Mouse (Mus musculus) limb, embryonic 10.5 days (tissue): ENCODE measurements around the gene Rnf20. TPM values are rescaled to one million over a fixed set of nuclear protein-coding genes. Genes with fewer than 3 reads are reported as not detected.

Experiments
- DNase-seq: peaks from one replicate; pipeline ENCODE4 v3.0.0-alpha.2; 2017; ENCODE audit warnings: low spot score
- H3K27ac ChIP-seq: fragments of 300-500 bp; sonication (generic); 2 replicates; pipeline ENCODE4 v1.5.1; 2016; ENCODE audit warnings: mild to moderate bottlenecking
- H3K27me3 ChIP-seq: fragments of 300-500 bp; sonication (generic); 2 replicates; pipeline ENCODE4 v1.6.1; 2016; ENCODE audit warnings: low read depth, mild to moderate bottlenecking; ENCODE audit not compliant: poor library complexity, severe bottlenecking
- H3K36me3 ChIP-seq: fragments of 300-500 bp; sonication (generic); 2 replicates; pipeline ENCODE4 v1.6.1; 2016; ENCODE audit warnings: mild to moderate bottlenecking, moderate library complexity
- H3K4me1 ChIP-seq: fragments of 300-500 bp; sonication (generic); 2 replicates; pipeline ENCODE4 v1.6.1; 2016
- H3K4me3 ChIP-seq: fragments of 300-500 bp; sonication (generic); 2 replicates; pipeline ENCODE4 v1.5.1; 2016; ENCODE audit warnings: mild to moderate bottlenecking, moderate library complexity
- H3K9me3 ChIP-seq: fragments of 300-500 bp; sonication (generic); replicated peaks from 2 replicates; pipeline ENCODE4 v1.6.1; 2016; ENCODE audit warnings: mild to moderate bottlenecking
- WGBS: fragments of 180-500 bp; shearing (Covaris S2); methylation state at CpG from one replicate; pipeline ENCODE4 v1.1.7; 2016; 5-methylcytosine and 5-hydroxymethylcytosine counted together
- polyA plus RNA-seq: library from polyadenylated mRNA; unstranded; fragments of >200 nt; fragmentation: Nextera tagmentation; extraction: Ambion mirVana; gene quantifications from 2 replicates; pipeline ENCODE4 v1.2.1, GENCODE M21; 2016

Gene Rnf20
- polyA plus RNA-seq, 1 experiment from 2014 or later = 50.5 TPM

DNA sequence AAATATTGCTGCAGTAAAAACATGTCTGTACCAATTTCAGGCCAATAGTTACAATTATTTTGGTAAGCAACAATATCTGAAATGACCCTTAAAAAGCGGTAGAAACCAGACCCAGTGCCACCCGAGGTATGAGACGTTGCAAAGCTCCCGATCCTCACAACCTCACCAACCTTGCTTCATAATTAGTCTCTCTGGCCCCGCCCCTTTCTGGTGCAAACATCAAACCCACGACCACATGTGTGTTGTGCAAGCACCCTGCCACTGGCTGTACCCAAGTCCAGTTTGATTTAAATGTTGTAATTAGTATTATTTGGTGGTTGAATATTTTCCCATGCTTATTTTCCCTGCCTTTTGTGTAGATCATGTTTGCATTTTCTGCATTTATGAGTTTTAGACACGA, 45.0 kb downstream of the Rnf20 start:
- Histone ChIP-seq H3K27me3 (no peaks in the 10 kb centered on the region), H3K27ac (no peak overlapping the region), H3K4me1 (no peaks in the 10 kb centered on the region), H3K9me3 (no peaks in the 10 kb centered on the region), H3K36me3 (no peaks in the 10 kb centered on the region), H3K4me3 (no peak overlapping the region)
- no peak for DNase-seq
- WGBS = 85% methylated on average over 7 of the region's 7 CpGs

DNA sequence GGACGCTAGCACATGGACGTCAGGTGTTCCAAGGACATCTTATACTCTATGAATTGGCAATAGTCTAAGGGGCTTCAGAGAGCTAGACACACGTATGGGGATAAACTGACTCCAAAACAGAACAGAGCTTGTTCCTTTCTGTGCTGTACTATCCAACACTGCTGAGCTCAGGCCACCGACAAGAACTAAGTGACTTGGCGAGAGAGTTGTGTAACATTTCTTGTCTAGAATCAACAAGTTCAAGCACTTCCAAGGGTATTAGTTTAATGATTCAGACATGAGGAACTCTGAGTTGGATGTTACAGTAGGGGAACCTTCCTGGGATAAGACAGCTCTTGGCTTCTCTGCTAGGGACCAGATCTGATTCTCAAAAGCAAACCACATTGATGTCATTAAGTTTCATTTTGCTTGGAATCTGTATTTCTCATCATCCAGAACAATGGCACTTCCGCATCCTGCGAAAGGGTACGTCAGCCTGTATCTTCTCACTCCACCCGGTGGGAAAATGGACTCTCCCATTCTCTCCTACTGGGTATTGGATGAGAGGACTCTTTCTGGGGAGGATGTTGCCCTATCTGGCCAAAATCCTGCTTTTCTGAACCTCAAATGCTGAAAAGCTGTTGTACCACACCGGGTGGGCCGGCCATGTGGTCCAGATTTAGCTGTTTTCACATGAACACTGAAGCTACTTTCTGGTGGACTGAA, 48.5 kb downstream of the Rnf20 start:
- no peaks in the 10 kb centered on the region for H3K27me3 ChIP-seq
- WGBS = 93% methylated on average over 11 of the region's 11 CpGs
- no peak for DNase-seq

GRCm38 (mm10) chr4:49681812-49682211, 50.0 kb downstream of the Rnf20 start, which contains the start of gene Ppp3r2:
Ppp3r2 (minus strand) TSS chr4:49682024.
- Histone ChIP-seq H3K36me3 (no peaks in the 10 kb centered on the region), H3K27ac (no peak within 1 kb of the TSS), H3K4me3 (no peak within 1 kb of the TSS), H3K27me3 (no peaks in the 10 kb centered on the region), H3K9me3 (no peaks in the 10 kb centered on the region), H3K4me1 (no peaks in the 10 kb centered on the region)
- WGBS = 90% methylated on average over 13 of the region's 13 CpGs
- DNase-seq = no peak

More for the DNA sequence above, 48.5 kb downstream of the Rnf20 start:
- Histone ChIP-seq H3K9me3 (no peaks in the 10 kb centered on the region), H3K27ac (no peak overlapping the region), H3K4me1 (no peaks in the 10 kb centered on the region), H3K36me3 (no peaks in the 10 kb centered on the region), H3K4me3 (no peak overlapping the region)

- H3K27me3 ChIP-seq = no peaks in the 10 kb centered on the region
- no peak overlapping the region for H3K4me3 ChIP-seq
- H3K27ac ChIP-seq = no peak overlapping the region
- peak; percentile 60 for DNase-seq
- 23% methylated on average over 9 of the region's 9 CpGs for WGBS
- H3K4me1 ChIP-seq = peaks cover 7% of the 10 kb centered on the region
- no peaks in the 10 kb centered on the region for H3K9me3 ChIP-seq
- no peaks in the 10 kb centered on the region for H3K36me3 ChIP-seq
These were observed 56.9 kb downstream of the Rnf20 start for GRCm38 (mm10) chr4:49688594-49689288.

- Histone ChIP-seq H3K27me3 (no peaks in the 10 kb centered on the region), H3K36me3 (no peaks in the 10 kb centered on the region), H3K4me3 (no peak overlapping the region), H3K9me3 (no peaks in the 10 kb centered on the region), H3K4me1 (peaks cover 7% of the 10 kb centered on the region), H3K27ac (no peak overlapping the region)
- DNase-seq = no peak
- WGBS = 75% methylated on average over 12 of the region's 12 CpGs
These were observed 59.8 kb downstream of the Rnf20 start for GRCm38 (mm10) chr4:49691405-49692194.

Other genes starting within 250 kb of the Rnf20 start
- not detected in 2 replicates for gene Acnat2, start 223.9 kb upstream of the Rnf20 start, polyA plus RNA-seq
- gene Acnat1, start 158.1 kb upstream of the Rnf20 start, polyA plus RNA-seq = 0.10 TPM in 1 of 2 replicates, not detected in the other
- 0.11 and 0.21 TPM in 2 replicates for gene Baat, start 125.4 kb upstream of the Rnf20 start, polyA plus RNA-seq
- 79.6 and 86.6 TPM in 2 replicates for gene Mrpl50, start 110.9 kb upstream of the Rnf20 start, polyA plus RNA-seq
- gene Zfp189, start 110.8 kb upstream of the Rnf20 start, polyA plus RNA-seq = 8.8 and 11.3 TPM in 2 replicates
- gene Aldob, start 82.5 kb upstream of the Rnf20 start, polyA plus RNA-seq = not detected in 2 replicates
- gene Tmem246, start 34.1 kb upstream of the Rnf20 start, polyA plus RNA-seq = 7.2 and 10.9 TPM in 2 replicates
- 0.05 TPM in 1 of 2 replicates, not detected in the other for gene Ppp3r2, start 50.0 kb downstream of the Rnf20 start, polyA plus RNA-seq
- gene Grin3a, start 213.7 kb downstream of the Rnf20 start, polyA plus RNA-seq = 0.21 and 0.60 TPM in 2 replicates